Mouse (Mus musculus): ENCODE results near the gene Prdx5. TPM values are rescaled to one million over a fixed set of nuclear protein-coding genes. Genes with fewer than 3 reads are reported as not detected.

Gene Prdx5
- polyA plus RNA-seq, 1 experiment from 2014 or later, result 450 TPM

GRCm38 (mm10) chr19:6943709-6944108 is 33.8 kb upstream of the Prdx5 start:
- no peak overlapping the region for H3K9ac ChIP-seq (replicated peaks; ENCODE audit: low read depth)
- no peak for DNase-seq (ENCODE audit: low spot score)
- no peaks in the 10 kb centered on the region for H3K9me3 ChIP-seq (ENCODE audit: low read length)
- H3K4me3 ChIP-seq (ENCODE audit: low read depth, low read length), result no peak overlapping the region
- H3K27me3 ChIP-seq (replicated peaks; ENCODE audit: insufficient read depth, low read length), result no peaks in the 10 kb centered on the region
- no peak overlapping the region for H3K27ac ChIP-seq (ENCODE audit: low read length)
- no peak overlapping the region for H3K4me2 ChIP-seq (replicated peaks; ENCODE audit: low read depth, low read length)
- no peak for ATAC-seq
- WGBS, result 92% methylated on average over 6 of the region's 6 CpGs
- H3K4me1 ChIP-seq (ENCODE audit: insufficient read depth, low read depth, low read length), result peaks cover 4% of the 10 kb centered on the region
- H3K36me3 ChIP-seq (ENCODE audit: insufficient read depth, low read length), result no peaks in the 10 kb centered on the region
- TF ChIP-seq EP300 (IDR thresholded peaks at IDR 0.05) (no peak), CTCF (IDR thresholded peaks at IDR 0.05) (no peak)

- Histone ChIP-seq H3K36me3 (ENCODE audit: insufficient read depth, low read length) (no peaks in the 10 kb centered on the region), H3K27ac (ENCODE audit: low read length) (peak overlapping the region; percentile 93), H3K9me3 (ENCODE audit: low read length) (no peaks in the 10 kb centered on the region), H3K4me1 (ENCODE audit: insufficient read depth, low read depth, low read length) (peaks cover 4% of the 10 kb centered on the region), H3K27me3 (replicated peaks; ENCODE audit: insufficient read depth, low read length) (no peaks in the 10 kb centered on the region), H3K4me2 (replicated peaks; ENCODE audit: low read depth, low read length) (peak overlapping the region; percentile 92), H3K9ac (replicated peaks; ENCODE audit: low read depth) (peak overlapping the region; percentile 61; the same call in 1 of the 2 replicates), H3K4me3 (ENCODE audit: low read depth, low read length) (peak overlapping the region; percentile 84)
- ATAC-seq, result no peak
- TF ChIP-seq EP300 (IDR thresholded peaks at IDR 0.05) (no peak), CTCF (IDR thresholded peaks at IDR 0.05) (no peak)
- 26% methylated on average over 5 of the region's 5 CpGs for WGBS
- no peak for DNase-seq (ENCODE audit: low spot score)
Observed at GRCm38 (mm10) chr19:6942764-6943163, 32.9 kb upstream of the Prdx5 start.

GRCm38 (mm10) chr19:6942249-6942691 is 32.4 kb upstream of the Prdx5 start, which contains the start of gene Gpr137:
TSS of gene Gpr137 (minus strand) at chr19:6942480.
- H3K9me3 ChIP-seq (ENCODE audit: low read length), result no peaks in the 10 kb centered on the region
- DNase-seq (ENCODE audit: low spot score) (peak; percentile 97), ATAC-seq (peak; percentile 93)
- peak within 1 kb of the TSS; percentile 92 for H3K4me2 ChIP-seq (replicated peaks; ENCODE audit: low read depth, low read length)
- under 1% methylated on average over 27 of the region's 27 CpGs for WGBS
- TF ChIP-seq CTCF (IDR thresholded peaks at IDR 0.05) (no peak; the same call in 1 of the 2 replicates), EP300 (IDR thresholded peaks at IDR 0.05) (no peak)
- no peaks in the 10 kb centered on the region for H3K27me3 ChIP-seq (replicated peaks; ENCODE audit: insufficient read depth, low read length)
- peak within 1 kb of the TSS; percentile 93 for H3K27ac ChIP-seq (ENCODE audit: low read length)
- peak within 1 kb of the TSS; percentile 84 for H3K4me3 ChIP-seq (ENCODE audit: low read depth, low read length)
- H3K36me3 ChIP-seq (ENCODE audit: insufficient read depth, low read length), result no peaks in the 10 kb centered on the region
- H3K4me1 ChIP-seq (ENCODE audit: insufficient read depth, low read depth, low read length), result peaks cover 4% of the 10 kb centered on the region
- peak within 1 kb of the TSS; percentile 61 for H3K9ac ChIP-seq (replicated peaks; ENCODE audit: low read depth)

GRCm38 (mm10) chr19:6941372-6942248 is 31.7 kb upstream of the Prdx5 start, which contains the start of gene Bad:
TSS of gene Bad (plus strand) at chr19:6941861.
- H3K27me3 ChIP-seq (replicated peaks; ENCODE audit: insufficient read depth, low read length), result no peaks in the 10 kb centered on the region
- H3K9me3 ChIP-seq (ENCODE audit: low read length), result no peaks in the 10 kb centered on the region
- TF ChIP-seq EP300 (IDR thresholded peaks at IDR 0.05) (peak; percentile 86), CTCF (IDR thresholded peaks at IDR 0.05) (peak; percentile 2)
- peak within 1 kb of the TSS; percentile 61 for H3K9ac ChIP-seq (replicated peaks; ENCODE audit: low read depth)
- peak within 1 kb of the TSS; percentile 92 for H3K4me2 ChIP-seq (replicated peaks; ENCODE audit: low read depth, low read length)
- ATAC-seq (peak; percentile 84), DNase-seq (ENCODE audit: low spot score) (peak; percentile 93)
- peak within 1 kb of the TSS; percentile 93 for H3K27ac ChIP-seq (ENCODE audit: low read length)
- peaks cover 4% of the 10 kb centered on the region for H3K4me1 ChIP-seq (ENCODE audit: insufficient read depth, low read depth, low read length)
- peak within 1 kb of the TSS; percentile 84 for H3K4me3 ChIP-seq (ENCODE audit: low read depth, low read length)
- no peaks in the 10 kb centered on the region for H3K36me3 ChIP-seq (ENCODE audit: insufficient read depth, low read length)
- WGBS, result under 1% methylated on average over 82 of the region's 83 CpGs

- H3K27ac ChIP-seq (ENCODE audit: low read length), result peak overlapping the region; percentile 93; the same call in 1 of the 2 replicates
- H3K4me3 ChIP-seq (ENCODE audit: low read depth, low read length), result peak overlapping the region; percentile 84
- TF ChIP-seq EP300 (IDR thresholded peaks at IDR 0.05) (no peak), CTCF (IDR thresholded peaks at IDR 0.05) (no peak)
- H3K4me1 ChIP-seq (ENCODE audit: insufficient read depth, low read depth, low read length), result peaks cover 4% of the 10 kb centered on the region
- peak overlapping the region; percentile 92 for H3K4me2 ChIP-seq (replicated peaks; ENCODE audit: low read depth, low read length)
- DNase-seq (ENCODE audit: low spot score) (no peak), ATAC-seq (0 out of 2 replicates have a peak, but pooled peaks have one; percentile 0)
- H3K27me3 ChIP-seq (replicated peaks; ENCODE audit: insufficient read depth, low read length), result 0 out of 2 replicates have a peak, but pooled peaks cover 4% of the 10 kb centered on the region
- WGBS, result 15% methylated on average over 28 of the region's 29 CpGs
- no peaks in the 10 kb centered on the region for H3K36me3 ChIP-seq (ENCODE audit: insufficient read depth, low read length)
- H3K9ac ChIP-seq (replicated peaks; ENCODE audit: low read depth), result peak overlapping the region; percentile 61
- no peaks in the 10 kb centered on the region for H3K9me3 ChIP-seq (ENCODE audit: low read length)
Observed at GRCm38 (mm10) chr19:6940396-6941351, 30.8 kb upstream of the Prdx5 start.
